Mouse (Mus musculus): ENCODE measurements around the gene Zbtb3. TPM values are rescaled to one million over a fixed set of nuclear protein-coding genes. Genes with fewer than 3 reads are reported as not detected.

Gene Zbtb3
- polyA plus RNA-seq (2015; fragmentation: Nextera tagmentation; extraction: Ambion mirVana), result 8.2 and 8.6 TPM in 2 replicates

- ATAC-seq (ENCODE audit: low read depth), result peak; percentile 98
- no peaks in the 10 kb centered on the region for H3K27me3 ChIP-seq
- WGBS, result 0% methylated on average over 30 of the region's 30 CpGs
- peak within 1 kb of the TSS; percentile 52 for H3K4me3 ChIP-seq
- peaks cover 36% of the 10 kb centered on the region for H3K4me1 ChIP-seq (replicated peaks)
- peak within 1 kb of the TSS; percentile 65 for H3K9ac ChIP-seq
- H3K36me3 ChIP-seq, result peaks cover 32% of the 10 kb centered on the region
- H3K9me3 ChIP-seq, result no peaks in the 10 kb centered on the region
- H3K4me2 ChIP-seq, result peak within 1 kb of the TSS; percentile 60
- peak within 1 kb of the TSS; percentile 86 for H3K27ac ChIP-seq (replicated peaks)
Measured at GRCm38 (mm10) chr19:8802130-8802821, at the start of gene Zbtb3. TSS of gene Zbtb3 (plus strand) at chr19:8802555.

- no peaks in the 10 kb centered on the region for H3K27me3 ChIP-seq
- peaks cover 34% of the 10 kb centered on the region for H3K4me1 ChIP-seq (replicated peaks)
- H3K9ac ChIP-seq, result no peak overlapping the region
- H3K9me3 ChIP-seq, result no peaks in the 10 kb centered on the region
- H3K4me2 ChIP-seq, result peak overlapping the region; percentile 88
- WGBS, result 88% methylated on average over 3 of the region's 3 CpGs
- H3K27ac ChIP-seq (replicated peaks), result no peak overlapping the region
- no peak for ATAC-seq (ENCODE audit: low read depth)
- H3K36me3 ChIP-seq, result peaks cover 48% of the 10 kb centered on the region
- peak overlapping the region; percentile 97 for H3K4me3 ChIP-seq
Measured at GRCm38 (mm10) chr19:8755652-8756051, 46.7 kb upstream of the Zbtb3 start.

- peak; percentile 93 for ATAC-seq (ENCODE audit: low read depth)
- under 1% methylated on average over 75 of the region's 75 CpGs for WGBS
- no peaks in the 10 kb centered on the region for H3K9me3 ChIP-seq
- H3K4me2 ChIP-seq, result peak within 1 kb of the TSS; percentile 88
- H3K27ac ChIP-seq (replicated peaks), result peak within 1 kb of the TSS; percentile 87
- H3K9ac ChIP-seq, result peak within 1 kb of the TSS; percentile 95
- no peaks in the 10 kb centered on the region for H3K27me3 ChIP-seq
- peaks cover 38% of the 10 kb centered on the region for H3K36me3 ChIP-seq
- peak within 1 kb of the TSS; percentile 97 for H3K4me3 ChIP-seq
- peaks cover 34% of the 10 kb centered on the region for H3K4me1 ChIP-seq (replicated peaks)
Measured at GRCm38 (mm10) chr19:8756635-8757387, 45.5 kb upstream of the Zbtb3 start, which contains the start of gene Nxf1. TSS of gene Nxf1 (plus strand) at chr19:8757073.

GRCm38 (mm10) chr19:8757471-8757998 is 44.8 kb upstream of the Zbtb3 start:
- Histone ChIP-seq H3K4me3 (peak overlapping the region; percentile 97), H3K36me3 (peaks cover 38% of the 10 kb centered on the region), H3K9ac (peak overlapping the region; percentile 95), H3K4me2 (peak overlapping the region; percentile 88), H3K4me1 (replicated peaks) (peaks cover 34% of the 10 kb centered on the region), H3K9me3 (no peaks in the 10 kb centered on the region), H3K27ac (replicated peaks) (peak overlapping the region; percentile 87), H3K27me3 (no peaks in the 10 kb centered on the region)
- WGBS, result 5% methylated on average over 14 of the region's 14 CpGs
- ATAC-seq (ENCODE audit: low read depth), result no peak

- Histone ChIP-seq H3K9me3 (no peaks in the 10 kb centered on the region), H3K4me1 (replicated peaks) (peaks cover 34% of the 10 kb centered on the region), H3K4me3 (no peak overlapping the region; the same call in 1 of the 2 replicates), H3K36me3 (peaks cover 39% of the 10 kb centered on the region), H3K4me2 (peak overlapping the region; percentile 88), H3K27ac (replicated peaks) (no peak overlapping the region), H3K27me3 (no peaks in the 10 kb centered on the region), H3K9ac (no peak overlapping the region)
- WGBS, result 98% methylated on average over 2 of the region's 2 CpGs
- ATAC-seq (ENCODE audit: low read depth), result no peak
Measured at GRCm38 (mm10) chr19:8758899-8759298, 43.5 kb upstream of the Zbtb3 start.

GRCm38 (mm10) chr19:8760757-8761156 is 41.6 kb upstream of the Zbtb3 start:
- H3K27ac ChIP-seq (replicated peaks), result no peak overlapping the region
- no peak for ATAC-seq (ENCODE audit: low read depth)
- no peak overlapping the region for H3K4me3 ChIP-seq
- H3K4me2 ChIP-seq, result no peak overlapping the region
- no peak overlapping the region for H3K9ac ChIP-seq
- H3K9me3 ChIP-seq, result no peaks in the 10 kb centered on the region
- H3K27me3 ChIP-seq, result no peaks in the 10 kb centered on the region
- 89% methylated on average over 2 of the region's 2 CpGs for WGBS
- peaks cover 41% of the 10 kb centered on the region for H3K36me3 ChIP-seq
- peaks cover 25% of the 10 kb centered on the region for H3K4me1 ChIP-seq (replicated peaks)

- Histone ChIP-seq H3K4me1 (replicated peaks) (peaks cover 8% of the 10 kb centered on the region), H3K4me3 (no peak overlapping the region), H3K36me3 (peaks cover 65% of the 10 kb centered on the region), H3K9me3 (no peaks in the 10 kb centered on the region), H3K27ac (replicated peaks) (no peak overlapping the region), H3K9ac (no peak overlapping the region), H3K27me3 (no peaks in the 10 kb centered on the region), H3K4me2 (no peak overlapping the region)
- no peak for ATAC-seq (ENCODE audit: low read depth)
- WGBS, result 95% methylated on average over 4 of the region's 4 CpGs
Measured at GRCm38 (mm10) chr19:8763276-8763675, 39.1 kb upstream of the Zbtb3 start.

- no peaks in the 10 kb centered on the region for H3K27me3 ChIP-seq
- H3K9me3 ChIP-seq, result no peaks in the 10 kb centered on the region
- peaks cover 88% of the 10 kb centered on the region for H3K36me3 ChIP-seq
- H3K9ac ChIP-seq, result no peak overlapping the region
- H3K27ac ChIP-seq (replicated peaks), result no peak overlapping the region
- no peak overlapping the region for H3K4me3 ChIP-seq
- H3K4me2 ChIP-seq, result no peak overlapping the region
- H3K4me1 ChIP-seq (replicated peaks), result peaks cover 5% of the 10 kb centered on the region
- WGBS, result 97% methylated on average over 9 of the region's 9 CpGs
- no peak for ATAC-seq (ENCODE audit: low read depth)
Measured at GRCm38 (mm10) chr19:8765562-8765961, 36.8 kb upstream of the Zbtb3 start.

- Histone ChIP-seq H3K27ac (replicated peaks) (peak within 1 kb of the TSS; percentile 93), H3K4me3 (peak within 1 kb of the TSS; percentile 80), H3K9me3 (no peaks in the 10 kb centered on the region), H3K27me3 (no peaks in the 10 kb centered on the region), H3K36me3 (peaks cover 64% of the 10 kb centered on the region), H3K4me1 (replicated peaks) (peaks cover 40% of the 10 kb centered on the region), H3K9ac (peak within 1 kb of the TSS; percentile 97), H3K4me2 (peak within 1 kb of the TSS; percentile 72)
- 21% methylated on average over 29 of the region's 29 CpGs for WGBS
- peak; percentile 45; the same call in 1 of the 2 replicates for ATAC-seq (ENCODE audit: low read depth)
Measured at GRCm38 (mm10) chr19:8770567-8771270, 31.6 kb upstream of the Zbtb3 start, which contains the start of gene Tmem223. TSS of gene Tmem223 (plus strand) at chr19:8770996.

- peak overlapping the region; percentile 69 for H3K4me3 ChIP-seq
- H3K27me3 ChIP-seq, result no peaks in the 10 kb centered on the region
- ATAC-seq (ENCODE audit: low read depth), result no peak
- no peaks in the 10 kb centered on the region for H3K9me3 ChIP-seq
- peaks cover 47% of the 10 kb centered on the region for H3K36me3 ChIP-seq
- H3K9ac ChIP-seq, result peak overlapping the region; percentile 98; the same call in 1 of the 2 replicates
- H3K4me1 ChIP-seq (replicated peaks), result peaks cover 44% of the 10 kb centered on the region
- H3K4me2 ChIP-seq, result peak overlapping the region; percentile 99
- no peak overlapping the region for H3K27ac ChIP-seq (replicated peaks)
- 91% methylated on average over 5 of the region's 5 CpGs for WGBS
Measured at GRCm38 (mm10) chr19:8772996-8773395, 29.4 kb upstream of the Zbtb3 start.

GRCm38 (mm10) chr19:8773409-8773808 is 28.9 kb upstream of the Zbtb3 start:
- H3K27me3 ChIP-seq, result no peaks in the 10 kb centered on the region
- 62% methylated on average over 6 of the region's 6 CpGs for WGBS
- H3K27ac ChIP-seq (replicated peaks), result peak overlapping the region; percentile 99
- no peak for ATAC-seq (ENCODE audit: low read depth)
- no peaks in the 10 kb centered on the region for H3K9me3 ChIP-seq
- H3K36me3 ChIP-seq, result peaks cover 47% of the 10 kb centered on the region
- peaks cover 44% of the 10 kb centered on the region for H3K4me1 ChIP-seq (replicated peaks)
- peak overlapping the region; percentile 98 for H3K9ac ChIP-seq
- H3K4me3 ChIP-seq, result peak overlapping the region; percentile 69
- peak overlapping the region; percentile 99 for H3K4me2 ChIP-seq
